Mouse (Mus musculus) thymus, adult 2 months (tissue): ENCODE results near the gene Lins1.

Experiments used
- CTCF ChIP-seq: fragments of 200-500 bp; IDR thresholded peaks from 2 replicates; pipeline ENCODE4 v1.5.1; 2012; ENCODE audit warnings: mild to moderate bottlenecking, control low read depth, low read length, moderate library complexity, borderline replicate concordance; ENCODE audit not compliant: control insufficient read depth, poor library complexity, insufficient read depth; ENCODE audit errors: extremely low read depth
- POLR2A ChIP-seq: fragments of 200-500 bp; IDR thresholded peaks from 2 replicates; pipeline ENCODE4 v1.6.1; 2012; ENCODE audit warnings: mild to moderate bottlenecking, low read length, control low read depth, moderate library complexity; ENCODE audit not compliant: control insufficient read depth, poor library complexity, insufficient read depth; ENCODE audit errors: extremely low read depth

DNA sequence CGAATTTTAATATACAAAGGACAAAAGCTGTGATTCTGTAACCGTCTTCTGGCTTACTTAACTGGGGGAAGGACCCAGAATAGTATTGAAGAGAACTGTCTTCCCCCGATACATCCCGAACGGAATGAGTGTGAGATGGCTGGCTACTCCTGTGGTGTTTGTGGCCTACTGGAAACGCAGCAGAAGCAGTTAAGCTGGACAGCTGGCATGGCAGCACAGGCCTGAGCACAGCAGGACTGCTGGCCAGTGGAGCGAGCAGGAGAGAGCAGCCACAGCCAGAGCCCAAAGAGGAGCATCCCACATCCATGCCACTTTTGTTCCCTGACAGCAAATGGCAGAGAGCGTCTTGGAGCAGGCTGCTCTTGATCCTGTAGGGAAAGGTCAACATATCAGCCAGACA lies 51.7 kb downstream of the Lins1 start:
- TF ChIP-seq CTCF (no peak), POLR2A (no peak)
